9 mouse cellular contexts compared by ENCODE assay signal in genomic region chr2:48624040-48624439, GRCm38 (mm10).
DNase-seq lines count a peak whose midpoint lies in the region; ATAC-seq and TF ChIP-seq lines count a peak whose summit lies in the region.
"Had no signal": no experiment of that assay in that cellular context is flagged by ENCODE, and none has a peak within 500 bp of the region (broad histone marks: within the 10 kb centered on the region; RNA-seq: fewer than 3 reads in every experiment).

No protein-coding gene starts in this region.

- WGBS in embryonic facial prominence, embryonic 12.5 days: 60% methylated on average over 6 of the region's 6 CpGs
- 64% methylated on average over 6 of the region's 6 CpGs for WGBS in embryonic facial prominence, embryonic 10.5 days
- WGBS in intestine, postnatal 0 days: 25% methylated on average over 6 of the region's 6 CpGs
- WGBS in lung, embryonic 14.5 days: 38% methylated on average over 6 of the region's 6 CpGs

- no peak overlapping the region for H3K9ac ChIP-seq in embryonic facial prominence, embryonic 12.5 days
- no peak overlapping the region for H3K9ac ChIP-seq in intestine, postnatal 0 days (ENCODE audit: low read depth, low read length)
- H3K9ac ChIP-seq in lung, embryonic 14.5 days: no peak overlapping the region
- H3K9ac ChIP-seq: heart, embryonic 13.5 days had no signal

- ATAC-seq in embryonic facial prominence, embryonic 12.5 days (ENCODE audit: insufficient number of reproducible peaks, insufficient read depth, low FRiP score, low TSS enrichment): 0 out of 2 replicates have a peak, but pooled peaks have one; percentile 41
- ATAC-seq in intestine, postnatal 0 days: peak; percentile 91
- peak; percentile 65 for ATAC-seq in lung, embryonic 14.5 days (ENCODE audit: insufficient read depth)
- no peak for ATAC-seq in CD4-positive, CD25-positive, alpha-beta regulatory T cell, adult 4 months

- no peak for DNase-seq in embryonic facial prominence, embryonic 10.5 days (ENCODE audit: low spot score)
- DNase-seq in ZHBTc4 (ENCODE audit: low read depth, low spot score): peak; percentile 6
- DNase-seq in lung, embryonic 14.5 days: peak; percentile 54
- no peak for DNase-seq in thymus, postnatal 14 days
- DNase-seq in urinary bladder, adult 2 months (ENCODE audit: low spot score): no peak

- H3K4me1 ChIP-seq in embryonic facial prominence, embryonic 12.5 days: no peaks in the 10 kb centered on the region
- 0 out of 2 replicates have a peak, but pooled peaks cover 3% of the 10 kb centered on the region for H3K4me1 ChIP-seq in embryonic facial prominence, embryonic 10.5 days
- peaks cover 7% of the 10 kb centered on the region; the same call in 1 of the 2 replicates for H3K4me1 ChIP-seq in intestine, postnatal 0 days (replicated peaks; ENCODE audit: control insufficient read depth, insufficient read depth, low read length)
- H3K4me1 ChIP-seq in lung, embryonic 14.5 days (ENCODE audit: insufficient read depth): no peaks in the 10 kb centered on the region

- H3K4me2 ChIP-seq in embryonic facial prominence, embryonic 12.5 days (replicated peaks): no peak overlapping the region
- H3K4me2 ChIP-seq in intestine, postnatal 0 days (replicated peaks; ENCODE audit: low read depth): peak overlapping the region; percentile 27; the same call in 1 of the 2 replicates
- no peak overlapping the region for H3K4me2 ChIP-seq in lung, embryonic 14.5 days
- H3K4me2 ChIP-seq: heart, embryonic 13.5 days had no signal

- H3K36me3 ChIP-seq in embryonic facial prominence, embryonic 12.5 days: no peaks in the 10 kb centered on the region
- no peaks in the 10 kb centered on the region for H3K36me3 ChIP-seq in embryonic facial prominence, embryonic 10.5 days (replicated peaks)
- no peaks in the 10 kb centered on the region for H3K36me3 ChIP-seq in intestine, postnatal 0 days (ENCODE audit: control insufficient read depth, insufficient read depth)
- H3K36me3 ChIP-seq in lung, embryonic 14.5 days (ENCODE audit: insufficient read depth): no peaks in the 10 kb centered on the region
- H3K36me3 ChIP-seq: heart, embryonic 13.5 days had no signal

- H3K9me3 ChIP-seq in embryonic facial prominence, embryonic 12.5 days: no peaks in the 10 kb centered on the region
- H3K9me3 ChIP-seq in embryonic facial prominence, embryonic 10.5 days: no peaks in the 10 kb centered on the region
- H3K9me3 ChIP-seq in intestine, postnatal 0 days (ENCODE audit: control insufficient read depth): no peaks in the 10 kb centered on the region
- no peaks in the 10 kb centered on the region for H3K9me3 ChIP-seq in lung, embryonic 14.5 days (ENCODE audit: low read depth, low read length)
- H3K9me3 ChIP-seq: heart, embryonic 13.5 days had no signal

- H3K27ac ChIP-seq in embryonic facial prominence, embryonic 12.5 days: no peak overlapping the region
- H3K27ac ChIP-seq in embryonic facial prominence, embryonic 10.5 days (replicated peaks): no peak overlapping the region
- H3K27ac ChIP-seq in intestine, postnatal 0 days (ENCODE audit: low read depth, low read length): peak overlapping the region; percentile 61; the same call in 1 of the 2 replicates
- H3K27ac ChIP-seq in lung, embryonic 14.5 days (ENCODE audit: low read depth): no peak overlapping the region
- H3K27ac ChIP-seq: heart, embryonic 13.5 days had no signal

- TF ChIP-seq CTCF in intestine, postnatal 0 days (IDR thresholded peaks at IDR 0.05; ENCODE audit: low read depth): no peak
- TF ChIP-seq CTCF in lung, embryonic 14.5 days (IDR thresholded peaks at IDR 0.05; ENCODE audit: low read depth): no peak

- no peaks in the 10 kb centered on the region for H3K27me3 ChIP-seq in embryonic facial prominence, embryonic 12.5 days
- no peaks in the 10 kb centered on the region for H3K27me3 ChIP-seq in embryonic facial prominence, embryonic 10.5 days (replicated peaks; ENCODE audit: low read depth, poor library complexity, severe bottlenecking)
- H3K27me3 ChIP-seq in intestine, postnatal 0 days (replicated peaks; ENCODE audit: control insufficient read depth, insufficient read depth, low read length): no peaks in the 10 kb centered on the region
- no peaks in the 10 kb centered on the region for H3K27me3 ChIP-seq in lung, embryonic 14.5 days (ENCODE audit: insufficient read depth, low read length)
- H3K27me3 ChIP-seq: heart, embryonic 13.5 days had no signal

- no peak overlapping the region for H3K4me3 ChIP-seq in embryonic facial prominence, embryonic 12.5 days
- no peak overlapping the region for H3K4me3 ChIP-seq in embryonic facial prominence, embryonic 10.5 days
- H3K4me3 ChIP-seq in intestine, postnatal 0 days (ENCODE audit: low read depth, low read length): no peak overlapping the region
- no peak overlapping the region for H3K4me3 ChIP-seq in lung, embryonic 14.5 days (ENCODE audit: low read depth, low read length)
- H3K4me3 ChIP-seq: heart, embryonic 13.5 days had no signal

Comparison
In these comparisons a context has a peak if more than half of its experiments do, and no peak if none do; other contexts are left out.
1. DNase-seq: peak in ZHBTc4 (single experiment) and lung, embryonic 14.5 days (single experiment); none in embryonic facial prominence, embryonic 10.5 days (single experiment), thymus, postnatal 14 days (single experiment) and urinary bladder, adult 2 months (single experiment).